Mouse (Mus musculus) hindbrain, embryonic 12.5 days (tissue): ENCODE results near the gene Med15. TPM values are rescaled to one million over a fixed set of nuclear protein-coding genes. Genes with fewer than 3 reads are reported as not detected.

Experiments
- ATAC-seq: fragments of 200-750 bp; cut with Nextera tagmentation; 2 replicates; pipeline ENCODE4 v1.8.0; 2017; ENCODE audit warnings: moderate TSS enrichment; ENCODE audit not compliant: low FRiP score
- H3K27ac ChIP-seq: fragments of 300-500 bp; sonication (generic); 2 replicates; pipeline ENCODE4 v1.5.1; 2016; ENCODE audit warnings: mild to moderate bottlenecking
- H3K27me3 ChIP-seq: fragments of 300-500 bp; sonication (generic); 2 replicates; pipeline ENCODE4 v1.6.1; 2016; ENCODE audit warnings: mild to moderate bottlenecking
- H3K36me3 ChIP-seq: fragments of 300-500 bp; sonication (generic); 2 replicates; pipeline ENCODE4 v1.6.1; 2016; ENCODE audit warnings: mild to moderate bottlenecking
- H3K4me1 ChIP-seq: fragments of 300-500 bp; sonication (generic); 2 replicates; pipeline ENCODE4 v1.6.1; 2016
- H3K4me2 ChIP-seq: fragments of 300-500 bp; sonication (generic); replicated peaks from 2 replicates; pipeline ENCODE4 v1.6.1; 2016; ENCODE audit warnings: mild to moderate bottlenecking
- H3K4me3 ChIP-seq: fragments of 300-500 bp; sonication (generic); 2 replicates; pipeline ENCODE4 v1.5.1; 2016; ENCODE audit warnings: mild to moderate bottlenecking
- H3K9ac ChIP-seq: fragments of 300-500 bp; sonication (generic); 2 replicates; pipeline ENCODE4 v1.6.1; 2016; ENCODE audit warnings: mild to moderate bottlenecking, moderate library complexity
- H3K9me3 ChIP-seq: fragments of 300-500 bp; sonication (generic); replicated peaks from 2 replicates; pipeline ENCODE4 v1.6.1; 2016; ENCODE audit warnings: mild to moderate bottlenecking
- whole genome bisulfite sequencing: fragments of 180-500 bp; shearing (Covaris S2); methylation state at CpG from one replicate; pipeline ENCODE4 v1.1.7; 2016; 5-methylcytosine and 5-hydroxymethylcytosine counted together
- polyA plus RNA-seq: library from polyadenylated mRNA; unstranded; fragments of >200 nt; fragmentation: Nextera tagmentation; extraction: Ambion mirVana; gene quantifications from 2 replicates; pipeline ENCODE4 v1.2.1, GENCODE M21; 2016

The Med15 gene
- polyA plus RNA-seq, 1 experiment from 2014 or later, result 45.2 TPM

DNA sequence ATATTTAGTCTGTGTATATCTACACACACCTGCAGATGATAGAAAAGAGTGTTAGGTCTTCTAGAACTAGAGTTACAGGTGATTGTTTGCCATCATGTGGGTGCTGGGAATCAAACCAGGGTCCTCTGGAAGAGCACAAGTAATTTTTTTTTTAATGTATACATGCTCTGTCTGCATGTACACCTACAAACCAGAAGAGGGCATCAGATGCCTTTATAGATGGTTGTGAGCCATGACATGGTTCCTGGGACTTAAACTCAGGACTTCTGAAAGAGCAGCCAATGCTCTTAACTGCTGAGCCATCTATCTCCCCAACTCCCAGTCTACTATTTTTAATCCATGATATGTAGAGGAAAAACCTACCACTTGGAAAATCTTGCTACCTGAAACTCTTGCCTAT lies 2.7 kb downstream of the Med15 start:
- Histone ChIP-seq H3K4me2 (no peak overlapping the region), H3K36me3 (no peaks in the 10 kb centered on the region), H3K27me3 (peaks cover 4% of the 10 kb centered on the region; the same call in 1 of the 2 replicates), H3K9me3 (no peaks in the 10 kb centered on the region), H3K4me1 (no peaks in the 10 kb centered on the region), H3K9ac (no peak overlapping the region), H3K27ac (no peak overlapping the region), H3K4me3 (no peak overlapping the region)
- no peak for ATAC-seq

DNA sequence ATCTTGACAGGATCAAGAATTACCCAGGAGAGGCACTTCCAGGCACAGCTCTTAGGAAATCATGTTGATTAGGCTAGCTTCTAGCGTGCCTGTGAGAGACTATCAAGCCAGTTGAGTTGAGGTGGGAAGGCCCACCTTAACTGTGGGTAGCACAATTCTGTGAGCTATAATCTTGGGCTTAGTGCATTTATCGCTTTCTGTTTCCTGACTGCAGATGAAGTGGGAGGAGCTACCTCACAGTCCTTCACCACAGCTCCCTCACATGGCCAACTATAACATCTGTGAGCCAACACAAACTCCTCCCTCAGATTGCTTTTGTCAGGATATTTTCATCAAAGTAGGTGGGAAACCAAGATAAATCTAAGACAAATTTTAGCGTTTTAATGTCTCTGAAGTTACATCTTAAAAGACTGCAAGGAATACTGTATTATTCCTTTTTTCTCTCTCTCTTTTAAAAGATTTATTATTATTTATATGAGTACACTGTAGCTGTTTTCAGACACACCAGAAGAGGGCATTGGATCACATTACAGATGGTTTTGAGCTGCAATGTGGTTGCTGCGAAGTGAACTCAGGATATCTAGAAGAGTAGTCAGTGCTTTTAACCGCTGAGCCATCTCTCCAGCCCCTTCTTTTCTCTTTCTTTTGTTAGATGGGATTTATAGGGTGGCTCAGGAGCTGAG lies 5.4 kb downstream of the Med15 start:
- Histone ChIP-seq H3K4me3 (no peak overlapping the region), H3K27ac (no peak overlapping the region)
- WGBS, result 17% methylated on average over 5 of the region's 5 CpGs

DNA sequence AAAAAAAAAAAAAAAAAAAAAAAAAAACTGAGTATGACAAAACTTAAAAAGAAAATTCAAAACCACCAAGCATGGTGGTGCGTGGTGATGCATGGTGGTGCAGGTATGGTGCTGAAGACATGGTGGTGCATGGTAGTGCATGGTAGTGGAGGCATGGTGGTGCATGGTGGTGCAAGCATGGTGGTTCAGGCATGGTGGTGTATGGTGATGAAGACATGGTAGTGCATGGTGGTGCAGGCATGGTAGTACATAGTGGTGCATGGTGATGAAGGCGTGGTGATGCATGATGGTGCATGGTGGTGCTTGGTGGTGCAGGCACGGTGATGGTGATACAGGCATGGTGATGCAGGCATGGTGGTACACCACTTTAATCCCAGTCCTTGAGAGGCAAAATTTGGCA lies 8.2 kb downstream of the Med15 start:
- Histone ChIP-seq H3K9me3 (no peaks in the 10 kb centered on the region), H3K4me3 (no peak overlapping the region), H3K27me3 (no peaks in the 10 kb centered on the region), H3K36me3 (no peaks in the 10 kb centered on the region), H3K4me1 (peaks cover 16% of the 10 kb centered on the region), H3K4me2 (no peak overlapping the region), H3K9ac (no peak overlapping the region), H3K27ac (no peak overlapping the region)
- WGBS, result 92% methylated on average over 3 of the region's 3 CpGs
- no peak for ATAC-seq

More for the DNA sequence above, 5.4 kb downstream of the Med15 start:
- peak overlapping the region; percentile 29; the same call in 1 of the 2 replicates for H3K4me2 ChIP-seq
- no peaks in the 10 kb centered on the region for H3K27me3 ChIP-seq
- no peaks in the 10 kb centered on the region for H3K4me1 ChIP-seq
- no peaks in the 10 kb centered on the region for H3K9me3 ChIP-seq
- no peaks in the 10 kb centered on the region for H3K36me3 ChIP-seq
- no peak for ATAC-seq
- no peak overlapping the region for H3K9ac ChIP-seq

DNA sequence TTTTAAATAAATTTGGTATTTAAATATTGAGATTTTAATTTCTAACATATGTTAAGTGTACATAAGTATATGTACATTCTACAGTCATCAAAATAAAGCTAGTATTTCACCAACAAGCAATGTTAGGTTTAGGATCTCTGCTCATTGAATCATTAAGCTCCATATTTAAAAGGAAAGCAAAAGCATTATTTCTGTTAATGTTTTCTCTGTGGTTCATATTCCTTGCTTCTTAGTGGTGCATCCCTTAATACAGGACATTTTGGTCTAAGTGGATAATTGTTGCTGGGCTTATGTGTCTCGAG lies 9.4 kb downstream of the Med15 start:
- Histone ChIP-seq H3K9ac (no peak overlapping the region), H3K9me3 (no peaks in the 10 kb centered on the region), H3K4me1 (peaks cover 16% of the 10 kb centered on the region), H3K4me3 (no peak overlapping the region), H3K27me3 (no peaks in the 10 kb centered on the region), H3K36me3 (no peaks in the 10 kb centered on the region), H3K4me2 (peak overlapping the region; percentile 97; the same call in 1 of the 2 replicates), H3K27ac (no peak overlapping the region)
- WGBS, result 82% methylated on average over 1 of the region's 1 CpGs
- ATAC-seq, result no peak

DNA sequence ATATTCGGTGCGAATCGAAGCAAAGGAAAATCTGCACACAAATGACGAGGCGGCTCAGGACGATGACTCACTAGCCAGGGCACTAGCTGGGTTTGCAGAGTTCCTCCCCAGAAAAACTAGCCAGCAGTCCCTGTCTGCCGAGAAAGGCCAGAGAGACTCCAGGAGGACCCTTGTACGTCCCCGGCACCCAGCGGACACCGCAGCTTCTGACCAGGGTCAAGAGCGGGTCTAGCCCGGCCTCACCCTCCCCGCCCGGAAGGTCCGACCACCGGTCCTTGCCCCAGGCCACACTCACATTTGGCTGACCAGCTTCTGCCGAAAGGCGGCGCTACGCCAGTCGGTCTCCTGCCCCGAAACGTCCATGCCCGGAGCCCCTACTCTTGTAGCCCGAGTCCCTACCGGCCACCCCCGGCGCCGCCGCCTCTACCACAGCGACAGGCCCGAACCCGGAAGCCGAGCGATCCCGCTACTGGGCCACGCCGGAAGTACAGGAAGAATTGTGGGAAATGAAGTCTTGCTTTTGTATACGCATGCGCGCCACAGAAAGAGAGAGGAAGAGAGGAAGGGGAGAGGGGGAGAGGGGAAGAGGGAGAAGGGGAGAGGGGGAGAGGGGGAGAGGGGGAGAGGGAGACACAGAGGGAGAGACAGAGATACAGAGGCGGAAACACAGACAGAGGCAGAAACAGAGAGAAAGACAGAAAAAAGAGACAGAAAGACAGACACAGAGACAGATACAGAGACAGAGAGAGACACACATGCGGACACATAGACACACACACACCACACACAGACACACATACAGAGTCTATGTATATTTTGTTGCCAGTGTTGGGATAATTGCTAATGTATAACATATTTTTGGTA lies 10.0 kb downstream of the Med15 start:
- H3K27ac ChIP-seq, result peak overlapping the region; percentile 85
- H3K36me3 ChIP-seq, result no peaks in the 10 kb centered on the region
- peak overlapping the region; percentile 92 for H3K9ac ChIP-seq
- no peaks in the 10 kb centered on the region for H3K9me3 ChIP-seq
- peak; percentile 95 for ATAC-seq
- peak overlapping the region; percentile 97 for H3K4me2 ChIP-seq
- peaks cover 16% of the 10 kb centered on the region for H3K4me1 ChIP-seq
- no peaks in the 10 kb centered on the region for H3K27me3 ChIP-seq
- peak overlapping the region; percentile 79 for H3K4me3 ChIP-seq
- WGBS, result 2% methylated on average over 41 of the region's 44 CpGs

DNA sequence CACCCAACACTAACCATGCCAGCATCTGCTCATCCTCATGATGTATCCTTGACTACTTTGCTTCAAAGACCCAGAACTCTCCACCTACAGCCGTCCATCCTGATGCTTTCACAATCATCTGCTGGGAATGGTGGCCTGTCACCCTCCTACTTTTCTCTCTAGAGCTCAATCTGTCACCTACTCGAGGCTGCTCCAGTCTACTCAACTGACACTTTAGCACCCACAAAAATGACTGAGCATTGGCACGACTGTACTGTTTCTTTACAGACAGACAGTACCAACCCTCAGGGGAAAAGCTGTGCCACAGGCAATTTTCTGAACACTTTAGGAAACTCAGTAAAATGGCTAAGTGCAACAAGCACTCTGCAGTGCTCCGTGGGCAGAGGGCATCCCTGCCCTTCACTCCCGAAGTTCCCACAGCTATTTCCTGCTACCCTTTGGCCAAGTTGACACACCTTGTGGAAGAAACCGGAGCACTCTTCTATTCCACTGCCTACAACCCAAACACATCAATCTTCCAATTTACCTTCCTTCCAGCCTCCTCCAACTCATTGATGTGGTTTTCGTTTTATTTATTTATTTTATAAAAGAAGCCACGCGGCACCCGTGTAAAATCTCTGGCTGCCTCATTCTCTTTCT lies 10.8 kb downstream of the Med15 start:
- Histone ChIP-seq H3K27ac (peak overlapping the region; percentile 85), H3K27me3 (no peaks in the 10 kb centered on the region), H3K4me2 (peak overlapping the region; percentile 97), H3K4me1 (peaks cover 16% of the 10 kb centered on the region), H3K4me3 (peak overlapping the region; percentile 79), H3K36me3 (no peaks in the 10 kb centered on the region), H3K9me3 (no peaks in the 10 kb centered on the region), H3K9ac (peak overlapping the region; percentile 92)
- peak; percentile 9; the same call in 1 of the 2 replicates for ATAC-seq
- 8% methylated on average over 10 of the region's 10 CpGs for WGBS

DNA sequence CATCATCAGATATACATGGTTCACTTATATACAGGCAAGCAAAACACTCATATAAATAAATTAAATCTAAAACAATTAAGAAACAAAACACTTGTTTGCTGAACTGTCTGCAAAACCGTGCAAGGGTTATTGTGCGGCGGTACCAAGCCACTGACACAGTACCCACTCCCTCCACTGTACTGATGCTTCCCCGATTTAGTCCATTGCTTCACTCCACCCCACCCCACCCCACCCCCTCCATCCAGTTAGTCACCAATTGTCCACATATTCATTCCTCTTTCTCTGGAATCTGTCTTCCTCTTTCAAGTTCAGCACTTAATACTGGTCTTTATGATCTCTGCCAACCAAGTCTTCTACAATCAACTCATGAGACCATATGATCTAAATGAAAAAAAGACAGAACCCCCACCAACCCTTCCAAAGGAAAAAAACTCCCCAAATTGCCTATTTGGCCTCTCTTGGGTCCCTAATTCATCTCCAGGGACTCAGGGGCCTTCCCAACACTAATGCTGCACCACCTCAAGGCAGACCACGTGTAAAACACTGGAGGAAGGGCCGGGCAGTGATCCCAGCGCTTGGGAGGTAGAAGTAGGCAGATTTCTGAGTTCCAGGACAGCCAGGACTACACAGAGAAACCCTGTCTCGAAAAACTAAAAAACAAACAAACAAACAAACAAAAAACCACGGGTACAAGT lies 11.4 kb downstream of the Med15 start:
- no peaks in the 10 kb centered on the region for H3K9me3 ChIP-seq
- peak overlapping the region; percentile 79 for H3K4me3 ChIP-seq
- H3K4me2 ChIP-seq, result peak overlapping the region; percentile 97
- peak overlapping the region; percentile 92; the same call in 1 of the 2 replicates for H3K9ac ChIP-seq
- peaks cover 16% of the 10 kb centered on the region for H3K4me1 ChIP-seq
- WGBS, result 71% methylated on average over 9 of the region's 9 CpGs
- H3K27ac ChIP-seq, result no peak overlapping the region
- H3K27me3 ChIP-seq, result no peaks in the 10 kb centered on the region
- ATAC-seq, result no peak
- no peaks in the 10 kb centered on the region for H3K36me3 ChIP-seq

DNA sequence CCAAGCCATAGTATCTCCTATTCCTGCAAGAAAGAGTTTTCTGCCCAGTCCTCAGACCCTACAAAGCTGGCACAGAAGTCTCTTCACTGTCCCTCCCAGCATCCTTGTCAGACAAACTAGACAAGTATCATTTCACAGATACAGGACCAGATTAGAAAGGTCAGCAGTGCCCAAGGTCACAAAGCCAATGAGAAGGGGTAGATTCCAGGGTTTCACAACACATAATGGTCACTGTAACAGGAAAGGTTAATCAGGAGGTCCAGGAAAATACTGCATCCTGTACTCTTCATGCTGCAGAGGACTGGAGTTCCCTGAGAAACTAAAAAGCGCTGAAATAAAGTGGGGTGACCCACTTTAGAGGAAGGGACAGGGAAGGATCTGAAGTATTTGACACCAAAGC lies 14.9 kb downstream of the Med15 start:
- Histone ChIP-seq H3K4me1 (peaks cover 16% of the 10 kb centered on the region), H3K9me3 (no peaks in the 10 kb centered on the region), H3K36me3 (no peaks in the 10 kb centered on the region), H3K27me3 (no peaks in the 10 kb centered on the region), H3K27ac (no peak overlapping the region), H3K4me3 (no peak overlapping the region), H3K4me2 (no peak overlapping the region), H3K9ac (no peak overlapping the region)
- ATAC-seq, result no peak
- 87% methylated on average over 1 of the region's 1 CpGs for WGBS

DNA sequence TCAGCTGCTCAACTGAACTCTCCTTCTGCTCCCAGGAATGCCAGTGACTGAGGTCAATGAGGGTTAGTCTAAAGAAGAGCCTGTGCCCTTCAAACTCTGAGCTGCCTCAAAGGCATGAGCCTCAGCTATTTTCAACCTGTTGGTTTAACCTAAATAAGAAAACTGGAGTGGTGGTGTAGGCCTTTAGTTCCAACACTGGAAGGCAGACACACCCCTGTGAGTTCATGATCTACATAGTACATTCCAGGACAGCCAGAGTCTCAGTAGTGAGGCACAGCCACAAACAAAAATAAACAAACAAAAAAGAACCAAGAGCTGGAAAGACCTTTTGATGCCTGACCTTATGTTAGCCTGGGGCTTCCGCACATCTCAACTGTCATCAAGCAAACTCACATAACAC lies 25.1 kb downstream of the Med15 start:
- no peak overlapping the region for H3K4me2 ChIP-seq
- H3K4me1 ChIP-seq, result no peaks in the 10 kb centered on the region
- ATAC-seq, result no peak
- H3K36me3 ChIP-seq, result peaks cover 14% of the 10 kb centered on the region
- H3K9ac ChIP-seq, result no peak overlapping the region
- 92% methylated on average over 1 of the region's 1 CpGs for WGBS
- 0 out of 2 replicates have a peak, but pooled peaks cover 3% of the 10 kb centered on the region for H3K9me3 ChIP-seq
- H3K27ac ChIP-seq, result no peak overlapping the region
- no peaks in the 10 kb centered on the region for H3K27me3 ChIP-seq
- no peak overlapping the region for H3K4me3 ChIP-seq

DNA sequence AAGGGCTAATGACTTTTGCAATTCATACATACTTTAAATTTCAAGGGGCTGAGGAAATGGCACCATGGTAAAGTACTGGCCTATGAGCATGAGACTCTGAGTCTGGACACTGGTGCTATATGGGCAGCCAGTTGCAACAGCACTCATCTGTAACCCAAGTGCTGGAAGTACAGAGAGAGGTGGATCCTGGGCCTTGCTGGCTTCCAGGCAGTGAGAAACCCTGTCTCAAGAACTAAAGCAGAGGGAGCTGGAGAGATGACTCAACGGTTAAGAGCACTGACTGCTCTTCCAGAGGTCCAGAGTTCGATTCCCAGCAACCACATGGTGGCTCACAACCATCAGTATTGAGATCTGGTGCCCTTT lies 31.7 kb downstream of the Med15 start:
- Histone ChIP-seq H3K9me3 (no peaks in the 10 kb centered on the region), H3K27ac (no peak overlapping the region), H3K27me3 (no peaks in the 10 kb centered on the region), H3K4me3 (no peak overlapping the region), H3K9ac (no peak overlapping the region), H3K36me3 (peaks cover 35% of the 10 kb centered on the region), H3K4me1 (no peaks in the 10 kb centered on the region), H3K4me2 (no peak overlapping the region)
- WGBS, result 95% methylated on average over 2 of the region's 2 CpGs
- no peak for ATAC-seq

DNA sequence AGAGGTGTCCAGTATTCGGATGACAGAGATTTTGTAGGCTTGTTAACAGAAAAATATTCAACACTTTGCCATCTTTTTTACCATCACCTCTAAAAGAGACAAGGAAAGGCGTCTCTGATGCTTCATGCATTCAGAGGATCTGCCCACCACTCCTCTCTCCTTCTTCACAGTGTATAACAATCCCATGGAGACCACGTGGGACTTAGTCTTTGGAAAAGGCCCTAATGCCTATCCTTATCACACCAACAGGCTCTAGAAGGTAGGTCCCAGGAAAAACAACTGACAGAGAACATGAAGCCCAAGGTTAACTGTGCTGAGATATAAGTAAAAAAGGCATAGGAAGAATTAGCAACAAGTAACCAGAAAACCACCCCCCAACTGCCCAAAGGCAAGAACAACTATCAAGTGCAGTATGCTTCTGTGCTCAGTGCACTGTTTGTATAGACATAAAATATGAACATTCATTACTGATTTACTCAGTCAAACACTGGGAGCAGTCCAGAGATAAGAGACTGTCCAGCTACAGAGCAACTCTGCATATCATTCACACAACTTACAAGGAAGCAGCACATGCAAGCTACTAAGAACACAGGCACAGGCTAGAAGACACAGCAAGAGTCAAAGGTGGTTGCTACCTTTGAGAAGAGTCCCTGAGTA lies 32.2 kb downstream of the Med15 start:
- Histone ChIP-seq H3K9ac (no peak overlapping the region), H3K4me1 (no peaks in the 10 kb centered on the region), H3K9me3 (no peaks in the 10 kb centered on the region), H3K4me2 (no peak overlapping the region), H3K36me3 (peaks cover 39% of the 10 kb centered on the region), H3K27me3 (no peaks in the 10 kb centered on the region), H3K4me3 (no peak overlapping the region), H3K27ac (no peak overlapping the region)
- 96% methylated on average over 3 of the region's 3 CpGs for WGBS
- no peak for ATAC-seq

DNA sequence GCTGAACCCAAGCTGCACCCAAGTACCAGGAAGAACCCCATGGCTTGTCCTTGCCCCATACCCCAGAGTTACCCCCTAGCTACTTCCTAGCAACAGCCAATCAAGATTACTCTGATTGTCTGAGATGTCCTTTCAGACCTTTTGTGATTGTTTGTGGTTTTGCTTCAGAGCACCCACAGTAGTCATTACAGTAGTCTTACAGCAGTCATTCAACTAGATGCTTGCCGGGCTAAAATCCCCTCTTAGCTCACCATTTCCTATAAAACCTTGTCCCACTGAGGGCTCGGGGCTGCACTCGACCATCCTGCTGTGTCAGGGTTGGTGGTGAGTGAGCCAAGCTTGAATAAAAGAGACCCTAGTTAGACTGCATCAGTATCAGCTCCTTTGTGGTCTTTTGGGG lies 37.8 kb downstream of the Med15 start:
- ATAC-seq, result no peak
- Histone ChIP-seq H3K4me2 (no peak overlapping the region), H3K27ac (no peak overlapping the region), H3K4me1 (no peaks in the 10 kb centered on the region), H3K9ac (no peak overlapping the region), H3K27me3 (no peaks in the 10 kb centered on the region), H3K9me3 (no peaks in the 10 kb centered on the region), H3K4me3 (no peak overlapping the region), H3K36me3 (peaks cover 40% of the 10 kb centered on the region)
- WGBS, result 90% methylated on average over 3 of the region's 3 CpGs
